Mouse (Mus musculus) small intestine, adult 2 months (tissue): ENCODE measurements around the gene Gm20388.

ENCODE experiments used
- CTCF ChIP-seq: fragments of 200-500 bp; IDR thresholded peaks from 2 replicates; pipeline ENCODE4 v1.5.1; 2012; ENCODE audit warnings: low read depth, mild to moderate bottlenecking, control low read depth, inconsistent platforms, low read length, moderate library complexity, mixed read lengths; ENCODE audit not compliant: insufficient replicate concordance, insufficient read length; ENCODE audit errors: extremely low read depth
- POLR2A ChIP-seq: fragments of 200-500 bp; IDR thresholded peaks from 2 replicates; pipeline ENCODE4 v1.6.1; 2012; ENCODE audit warnings: low read depth, mild to moderate bottlenecking, control low read depth, inconsistent platforms, low read length, moderate library complexity

- TF ChIP-seq CTCF (peak; percentile 42; the same call in 1 of the 2 replicates), POLR2A (no peak)
Observed at GRCm38 (mm10) chr8:121393111-121393510, 1482.5 kb downstream of the Gm20388 start.
